Mouse (Mus musculus) ovary, postnatal 36 days (tissue): ENCODE results near the gene Zfp933.
A peak's percentile ranks its signal among the peaks of the same experiment; 100 is the strongest.
"Not testable (repeated sequence)": the region's sequence is repeated elsewhere in the genome, so short reads cannot be mapped to it uniquely, and the experiment has no call there.

Experiments used
- DNase-seq: peaks from one replicate; pipeline ENCODE4 v3.0.0; 2022; ENCODE audit warnings: low spot score, mixed read lengths

The Zfp933 gene

DNA sequence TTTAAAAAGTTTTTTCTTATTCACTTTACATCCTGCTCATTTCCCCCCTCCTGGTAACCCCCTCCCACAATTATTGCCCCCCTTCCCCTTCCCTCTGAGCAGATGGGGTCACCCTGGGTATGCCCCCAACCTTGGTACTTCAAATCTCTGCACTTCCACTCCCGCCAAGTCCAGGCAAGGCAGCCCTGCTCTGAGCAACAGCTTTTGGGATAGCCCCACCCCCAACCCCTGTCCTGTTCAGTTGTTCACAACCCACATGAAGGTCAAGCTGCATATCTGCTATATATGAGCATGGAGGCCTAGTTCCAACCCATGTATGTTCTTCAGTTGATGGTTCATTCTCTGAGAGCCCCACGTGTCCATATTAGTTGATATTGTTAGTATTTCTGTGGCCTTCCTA lies 2.6 kb upstream of the Zfp933 start:
- no peak for DNase-seq

DNA sequence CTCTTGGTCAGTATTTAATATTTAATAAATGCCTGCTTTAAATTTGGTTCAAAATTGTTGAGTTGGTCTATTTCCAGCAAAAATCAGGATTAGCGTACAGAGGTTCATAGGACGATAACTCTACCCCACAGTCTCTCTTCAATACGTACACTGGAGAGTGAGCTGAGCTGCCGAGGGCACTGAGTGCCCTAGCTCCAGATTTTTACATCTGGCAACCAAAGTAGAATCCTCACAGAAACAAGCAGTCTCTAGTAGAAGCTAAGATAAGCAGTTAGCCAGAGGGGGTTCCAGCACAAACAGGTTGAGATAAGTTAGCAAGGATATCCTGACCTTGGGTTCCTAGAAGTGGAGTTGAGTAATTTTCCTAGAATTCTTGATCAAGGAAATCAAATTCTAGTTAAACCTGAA lies 422 bp upstream of the Zfp933 start:
- DNase-seq = no peak

- DNase-seq = no peak
Measured at GRCm38 (mm10) chr4:147842871-147843270, 5.3 kb downstream of the Zfp933 start.

GRCm38 (mm10) chr4:147839282-147839681 lies 8.9 kb downstream of the Zfp933 start:
- DNase-seq = peak; percentile 19

DNA sequence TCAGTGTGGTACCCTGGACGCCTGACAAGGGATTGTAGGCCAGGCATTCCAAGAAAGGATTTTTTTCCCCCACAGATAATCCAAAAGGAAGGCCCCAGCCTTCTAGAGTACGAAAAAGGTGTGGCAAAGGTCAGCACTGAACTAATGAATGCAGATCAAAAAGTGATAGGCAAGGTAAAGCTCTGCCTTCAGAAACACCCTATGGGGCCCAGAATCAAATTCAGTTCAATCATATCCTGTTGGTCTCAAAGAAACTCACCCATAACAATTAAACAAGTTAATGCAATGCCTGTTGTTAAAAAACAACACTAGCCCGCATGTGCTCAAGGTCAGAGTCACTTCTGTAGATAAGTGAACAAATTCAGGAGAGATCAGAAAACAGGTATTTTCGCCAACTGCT lies 23.8 kb downstream of the Zfp933 start:
- no peak for DNase-seq

- DNase-seq = not testable (repeated sequence)
Measured at GRCm38 (mm10) chr4:147821414-147821813, 26.8 kb downstream of the Zfp933 start.

DNA sequence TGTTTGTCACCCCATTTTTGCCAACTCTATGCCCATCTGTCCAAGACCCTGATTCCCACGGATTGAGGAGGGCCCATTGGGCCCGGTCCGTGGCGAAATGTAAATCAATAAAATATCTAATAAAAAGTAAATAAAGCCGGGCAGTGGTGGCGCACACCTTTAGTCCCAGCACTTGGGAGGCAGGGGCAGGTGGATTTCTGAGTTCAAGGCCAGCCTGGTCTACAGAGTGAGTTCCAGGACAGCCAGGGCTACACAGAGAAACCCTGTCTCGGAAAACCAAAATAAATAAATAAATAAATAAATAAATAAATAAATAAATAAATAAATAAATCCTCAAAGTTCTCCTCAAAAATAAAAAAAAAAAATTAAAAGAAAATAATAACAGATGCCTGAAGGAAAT lies 28.5 kb downstream of the Zfp933 start:
- DNase-seq = not testable (repeated sequence)

DNA sequence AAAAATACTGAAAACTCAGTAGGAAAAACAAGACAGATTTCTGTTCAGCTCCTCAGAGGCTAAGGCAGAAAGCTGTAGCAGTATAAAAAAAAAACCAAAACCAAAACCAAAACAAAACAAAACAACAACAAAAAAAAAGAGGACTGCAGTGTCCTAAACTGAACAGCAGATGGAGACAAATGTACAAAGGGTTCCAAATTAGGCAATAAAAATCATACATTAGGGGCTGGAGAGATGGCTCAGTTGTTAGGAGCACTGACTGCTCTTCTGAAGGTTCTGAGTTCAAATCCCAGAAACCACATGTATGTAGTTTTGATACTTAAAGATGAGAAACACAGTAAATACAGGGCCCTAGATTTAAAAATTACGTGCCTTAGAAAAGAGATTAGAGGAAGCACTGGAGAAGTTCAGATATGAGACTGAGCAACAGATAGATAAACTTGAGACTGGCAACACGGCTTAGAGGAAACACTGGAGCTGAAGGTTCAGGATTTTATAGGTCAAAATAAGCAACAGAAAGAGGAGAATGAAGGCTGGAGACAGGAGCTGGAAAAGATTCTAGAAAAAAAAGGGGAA lies 33.5 kb downstream of the Zfp933 start:
- DNase-seq = no peak

- DNase-seq = no peak
Measured at GRCm38 (mm10) chr4:147813249-147813765, 34.9 kb downstream of the Zfp933 start.

GRCm38 (mm10) chr4:147809966-147810304 lies 38.2 kb downstream of the Zfp933 start:
- DNase-seq = not testable (repeated sequence)

DNA sequence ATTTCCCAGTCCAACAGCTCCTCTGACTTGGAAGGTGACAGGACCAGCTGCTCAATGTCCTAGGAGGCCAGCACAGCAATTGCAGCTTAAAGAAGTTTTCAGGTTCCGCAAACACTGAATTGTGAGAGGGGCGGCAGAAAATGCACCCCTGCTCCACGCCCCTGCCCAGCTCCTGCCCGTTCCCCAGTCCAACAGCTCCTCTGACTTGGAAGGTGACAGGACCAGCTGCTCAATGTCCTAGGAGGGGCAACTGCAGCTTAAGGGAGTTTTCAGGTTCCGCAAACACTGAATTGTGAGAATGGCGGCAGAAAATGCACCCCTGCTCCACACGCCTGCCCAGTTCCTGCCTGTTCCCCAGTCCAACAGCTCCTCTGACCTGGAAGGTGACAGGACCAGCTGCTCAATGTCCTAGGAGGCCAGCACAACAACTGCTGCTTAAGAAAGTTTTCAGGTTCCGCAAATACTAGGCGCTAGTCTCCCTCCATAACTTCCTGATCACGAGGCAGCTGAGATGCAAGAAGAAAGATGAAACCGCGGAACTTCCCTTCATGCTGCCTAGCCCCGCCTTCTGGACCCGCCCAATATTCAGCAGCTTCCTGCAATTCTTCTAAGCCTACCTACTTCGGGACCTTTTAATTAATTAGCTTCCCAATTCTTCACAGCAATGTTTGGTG lies 38.7 kb downstream of the Zfp933 start, which contains the start of gene Zfp984:
TSS of gene Zfp984 (minus strand) at position 497 of the 674 bp plus-strand sequence.
- DNase-seq = not testable (repeated sequence)

DNA sequence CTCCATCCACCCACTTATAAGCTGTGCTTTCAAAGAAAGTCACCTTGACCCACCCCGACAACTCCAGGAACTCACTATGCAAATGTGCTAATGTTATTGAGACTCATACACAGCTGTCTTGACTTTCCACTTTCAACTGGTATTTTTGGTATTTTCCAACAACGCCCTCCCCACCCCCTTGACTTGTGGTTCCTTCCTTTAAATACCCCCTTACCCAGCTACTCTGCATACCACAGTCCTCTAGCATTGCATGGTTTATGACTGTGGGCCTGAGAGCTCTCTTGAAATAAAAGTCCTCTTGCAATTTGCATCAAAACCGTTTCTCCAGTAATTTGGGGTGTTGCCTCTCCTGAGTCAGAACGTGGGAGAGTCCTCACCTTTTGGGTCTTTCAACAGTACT lies 39.7 kb downstream of the Zfp933 start:
- DNase-seq = not testable (repeated sequence)

DNA sequence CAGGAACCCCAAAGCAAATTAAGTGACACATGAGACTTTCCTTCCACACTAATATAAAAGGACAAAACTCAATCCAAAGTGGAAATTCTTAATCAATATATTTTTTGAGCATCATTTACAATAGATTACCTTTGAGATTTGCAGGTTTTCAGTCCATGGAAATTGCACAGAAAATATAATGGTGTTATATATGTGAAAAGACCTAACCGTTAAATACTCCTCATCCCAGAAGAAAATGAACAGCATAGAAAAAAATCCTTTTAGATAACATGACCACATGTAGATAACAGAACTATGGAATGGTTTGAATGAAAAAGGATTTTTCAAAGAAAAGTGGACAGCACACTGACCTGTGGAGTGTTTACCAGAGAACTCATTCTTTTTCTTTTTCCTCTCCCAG lies 52.9 kb downstream of the Zfp933 start:
- DNase-seq = not testable (repeated sequence)

DNA sequence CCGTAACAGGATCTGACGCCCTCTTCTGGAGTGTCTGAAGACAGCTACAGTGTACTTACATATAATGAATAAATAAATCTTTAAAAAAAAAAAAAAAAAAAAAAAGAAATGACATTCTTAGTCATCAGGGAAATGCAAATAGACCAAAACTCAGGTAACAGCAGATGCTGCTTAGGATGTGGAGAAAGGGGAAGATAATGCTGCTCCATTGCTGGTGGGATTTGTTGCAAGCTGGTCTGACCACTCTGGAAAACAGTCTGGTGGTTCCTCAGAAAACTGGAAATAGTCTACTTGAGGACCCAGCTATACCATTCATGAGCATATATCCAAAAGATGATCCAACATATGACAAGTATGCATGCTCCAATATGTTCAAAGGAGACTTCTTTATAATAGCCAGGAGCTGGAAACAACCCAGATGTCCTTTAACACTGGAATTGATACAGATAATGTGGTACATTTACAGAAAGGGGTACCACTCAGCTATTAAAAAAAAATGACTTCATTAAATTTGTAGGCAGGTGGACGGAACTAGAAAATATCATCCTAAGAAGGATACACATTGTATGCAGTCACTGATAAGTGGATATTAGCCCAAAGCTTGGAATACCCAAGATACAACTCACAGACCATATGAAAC lies 54.0 kb downstream of the Zfp933 start:
- DNase-seq = not testable (repeated sequence)

DNA sequence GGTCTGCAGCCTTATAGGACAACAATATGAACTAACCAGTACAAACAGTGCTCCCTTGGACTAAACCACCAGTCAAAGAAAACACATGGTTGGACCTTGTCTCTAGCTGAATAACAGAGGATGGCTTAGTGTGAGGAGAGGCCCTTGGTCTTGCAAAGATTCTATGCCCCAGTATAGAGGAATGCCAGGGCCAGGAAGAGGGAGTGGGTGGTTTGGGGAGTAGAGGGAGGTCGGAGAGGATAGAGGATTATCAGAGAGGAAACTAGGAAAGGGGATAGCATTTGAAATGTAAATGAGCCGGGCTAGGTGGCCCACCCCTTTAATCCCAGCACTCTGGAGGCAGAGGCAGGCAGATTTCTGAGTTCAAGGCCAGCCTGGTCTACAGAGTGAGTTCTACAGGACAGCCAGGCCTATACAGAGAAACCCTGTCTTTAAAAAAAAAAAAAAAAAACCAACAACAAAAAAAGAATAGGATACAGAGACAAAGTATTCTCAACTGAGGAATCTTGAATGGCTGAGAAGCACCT lies 54.7 kb downstream of the Zfp933 start:
- DNase-seq = not testable (repeated sequence)

DNA sequence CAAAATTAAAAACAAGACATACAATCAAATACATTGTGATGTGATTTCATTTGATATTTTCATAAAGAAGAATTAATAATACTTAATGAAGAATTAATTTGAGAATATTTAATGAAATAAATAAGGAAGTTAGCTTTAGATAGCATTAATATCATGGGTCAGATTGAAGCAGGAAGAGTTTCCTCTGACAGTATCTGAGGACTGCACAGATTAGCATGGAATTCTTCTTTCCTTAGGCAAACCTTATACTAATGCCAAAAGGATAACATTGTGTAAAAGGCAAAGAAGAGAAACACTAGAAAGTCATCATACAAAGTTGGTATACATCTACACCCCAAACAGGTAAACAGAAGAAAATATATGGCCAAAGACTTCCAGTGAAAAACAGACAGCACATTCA lies 56.4 kb downstream of the Zfp933 start:
- DNase-seq = not testable (repeated sequence)
